Mouse (Mus musculus): ENCODE measurements around the gene Slamf1.
"Not testable (repeated sequence)": the region's sequence is repeated elsewhere in the genome, so short reads cannot be mapped to it uniquely, and the experiment has no call there.

Gene Slamf1

GRCm38 (mm10) chr1:171799648-171800047 lies 32.7 kb downstream of the Slamf1 start:
- no peak for DNase-seq (ENCODE audit: low spot score)

DNA sequence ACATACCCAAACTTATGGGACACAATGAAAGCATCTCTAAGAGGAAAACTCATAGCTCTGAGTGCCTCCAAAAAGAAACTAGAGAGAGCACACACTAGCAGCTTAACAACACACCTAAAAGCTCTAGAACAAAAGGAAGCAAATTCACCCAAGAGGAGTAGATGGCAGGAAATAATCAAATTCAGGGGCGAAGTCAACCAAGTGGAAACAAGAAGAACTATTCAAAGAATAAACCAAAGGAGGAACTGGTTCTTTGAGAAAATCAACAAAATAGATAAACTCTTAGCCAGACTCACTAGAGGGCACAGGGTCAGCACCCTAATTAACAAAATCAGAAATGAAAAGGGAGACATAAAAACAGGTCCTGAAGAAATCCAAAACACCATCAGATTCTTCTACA lies 44.1 kb downstream of the Slamf1 start:
- not testable (repeated sequence) for DNase-seq (ENCODE audit: low spot score)

DNA sequence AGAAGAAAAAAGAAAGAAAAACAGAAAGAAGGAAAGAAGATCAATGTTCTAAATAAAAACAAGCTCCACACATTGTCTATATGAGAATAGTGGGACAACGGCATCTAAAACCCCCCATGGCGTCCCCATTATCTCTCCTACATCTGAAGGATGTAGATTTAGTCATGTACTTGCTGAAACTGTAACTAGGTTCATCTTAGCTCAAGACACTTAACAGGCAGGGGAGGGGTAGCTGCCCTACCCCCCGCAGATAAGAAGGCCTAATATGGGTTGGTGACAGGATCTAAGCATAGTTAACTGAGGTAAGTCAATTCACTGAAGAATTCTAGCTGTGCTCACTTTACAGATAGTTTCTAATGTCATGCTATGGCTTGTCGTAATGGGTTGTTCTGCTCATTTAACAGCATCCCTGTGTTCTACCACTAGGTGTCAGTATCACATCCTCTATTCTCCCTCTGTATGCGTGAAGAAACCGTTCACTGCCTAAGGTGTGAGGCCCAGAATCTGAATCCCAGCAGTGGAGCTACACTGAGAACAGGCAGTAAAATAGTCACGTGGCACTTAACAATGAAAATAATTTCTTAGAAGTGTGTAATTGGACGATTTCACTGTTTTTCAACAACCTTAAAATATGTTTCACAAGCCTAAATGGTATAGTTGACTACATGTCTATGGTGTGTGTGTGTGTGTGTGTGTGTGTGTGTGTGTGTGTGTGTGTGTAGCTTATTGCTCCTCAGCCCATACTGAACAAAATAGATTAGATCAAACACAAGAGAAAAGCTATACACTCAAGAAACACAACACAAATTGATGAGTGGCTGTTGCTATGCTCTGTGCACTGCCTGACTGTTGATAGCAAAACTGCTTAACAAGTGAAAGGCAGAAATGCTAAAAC lies 48.9 kb downstream of the Slamf1 start:
- DNase-seq (ENCODE audit: low spot score), result peak; percentile 61

DNA sequence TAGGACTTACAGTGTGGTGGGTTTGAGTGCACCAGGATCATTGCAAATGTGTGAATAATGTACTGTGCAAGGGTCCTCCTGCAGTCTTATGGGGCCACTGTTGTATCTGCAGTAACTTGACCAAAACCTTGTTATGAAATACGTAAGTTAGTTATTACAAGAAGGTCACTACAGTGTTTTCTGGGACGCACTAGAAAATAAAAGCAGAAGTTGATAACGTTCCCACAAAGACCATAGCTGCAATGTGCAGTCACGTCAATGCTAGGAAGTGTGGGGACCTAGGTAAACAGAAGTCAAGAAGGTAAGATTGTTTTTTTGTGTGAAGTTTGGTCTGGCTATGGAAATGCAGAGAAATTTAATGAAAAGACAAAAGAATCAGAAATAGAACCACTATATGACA lies 50.1 kb downstream of the Slamf1 start:
- DNase-seq (ENCODE audit: low spot score), result no peak

DNA sequence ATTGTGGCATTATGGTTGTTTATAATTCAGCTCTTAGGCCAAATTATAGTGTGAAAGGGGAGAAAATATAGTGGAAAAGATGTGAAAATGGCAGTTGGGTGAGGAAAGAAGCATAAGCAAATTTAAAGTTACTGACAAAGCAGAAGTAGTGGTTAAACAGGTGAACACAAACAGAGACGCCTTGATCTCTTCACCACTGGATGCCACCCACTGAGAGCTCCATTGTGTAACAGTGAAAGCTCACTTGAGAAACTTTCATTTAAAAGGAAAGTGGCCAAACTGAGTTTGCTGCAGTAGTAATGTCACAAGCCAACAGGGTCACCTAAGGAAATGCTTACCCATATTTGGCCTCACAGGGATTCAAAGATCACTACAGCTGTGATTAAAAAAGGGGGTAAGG lies 54.4 kb downstream of the Slamf1 start:
- DNase-seq (ENCODE audit: low spot score), result no peak

DNA sequence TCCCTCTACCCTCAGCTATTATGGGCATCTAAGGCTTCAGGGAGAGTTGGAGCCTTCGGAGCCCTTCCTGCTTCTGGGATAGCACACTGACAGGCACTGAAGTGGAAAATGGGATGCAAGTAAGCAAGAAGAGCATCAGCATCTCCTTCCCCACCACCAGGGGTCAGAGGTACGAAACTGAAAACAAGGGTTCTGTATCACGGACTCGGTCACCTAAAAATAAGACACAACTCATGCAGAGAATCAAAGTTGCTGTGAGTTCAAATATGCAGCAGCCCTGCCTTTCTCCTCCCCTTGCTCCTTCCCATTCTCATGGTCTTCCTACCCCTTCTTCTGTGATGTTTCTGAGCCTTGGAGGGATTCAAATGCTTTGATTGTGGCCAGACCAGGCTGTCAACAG lies 58.5 kb downstream of the Slamf1 start:
- no peak for DNase-seq (ENCODE audit: low spot score)

DNA sequence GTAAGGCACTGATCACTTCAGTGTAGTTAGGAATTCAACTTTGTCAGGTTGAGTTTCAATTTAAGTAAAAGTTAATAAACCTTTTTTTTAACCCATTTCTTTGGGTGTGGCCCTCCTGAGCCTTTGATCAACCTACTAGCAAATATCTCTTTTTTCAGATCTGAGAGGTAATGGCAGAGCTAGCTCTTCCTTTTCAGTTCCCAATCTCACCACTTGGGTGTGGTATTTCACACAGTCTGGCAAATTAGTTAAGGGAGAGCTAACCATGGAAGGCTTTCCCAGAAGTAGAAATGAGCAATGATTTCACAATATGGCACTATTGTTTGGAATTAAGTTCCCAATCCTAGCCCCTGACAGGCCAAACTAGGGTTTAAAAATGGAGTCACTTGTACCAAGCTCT lies 59.2 kb downstream of the Slamf1 start:
- DNase-seq (ENCODE audit: low spot score), result peak; percentile 27

GRCm38 (mm10) chr1:171827674-171828073 lies 60.7 kb downstream of the Slamf1 start:
- DNase-seq (ENCODE audit: low spot score), result peak; percentile 4

GRCm38 (mm10) chr1:171839488-171839887 lies 72.6 kb downstream of the Slamf1 start, which contains the start of gene Cd84:
Cd84 (plus strand) TSS chr1:171839697.
- no peak for DNase-seq (ENCODE audit: low spot score)

- DNase-seq (ENCODE audit: low spot score), result no peak
Measured at GRCm38 (mm10) chr1:171840450-171841023, 73.6 kb downstream of the Slamf1 start.

GRCm38 (mm10) chr1:171845035-171845754 lies 78.3 kb downstream of the Slamf1 start:
- no peak for DNase-seq (ENCODE audit: low spot score)

DNA sequence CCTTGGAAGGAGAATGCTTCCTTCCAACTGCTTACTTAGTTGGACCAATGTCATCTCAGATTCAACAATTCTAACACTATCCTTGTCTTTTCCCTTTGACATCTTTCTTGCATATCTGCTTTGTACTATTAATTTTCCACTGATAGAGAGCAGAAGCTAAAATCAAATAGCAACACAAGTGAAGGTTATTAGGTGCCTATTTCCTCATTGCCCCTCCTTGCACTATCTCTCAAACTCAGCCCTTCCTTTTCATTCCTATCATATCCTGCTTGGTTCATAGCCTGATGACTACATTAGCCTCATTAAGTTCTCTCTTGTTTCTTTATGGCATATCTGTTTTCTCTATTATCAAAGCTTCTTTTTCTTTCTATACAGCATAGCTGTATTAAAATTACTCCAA lies 81.3 kb downstream of the Slamf1 start:
- DNase-seq (ENCODE audit: low spot score), result no peak

DNA sequence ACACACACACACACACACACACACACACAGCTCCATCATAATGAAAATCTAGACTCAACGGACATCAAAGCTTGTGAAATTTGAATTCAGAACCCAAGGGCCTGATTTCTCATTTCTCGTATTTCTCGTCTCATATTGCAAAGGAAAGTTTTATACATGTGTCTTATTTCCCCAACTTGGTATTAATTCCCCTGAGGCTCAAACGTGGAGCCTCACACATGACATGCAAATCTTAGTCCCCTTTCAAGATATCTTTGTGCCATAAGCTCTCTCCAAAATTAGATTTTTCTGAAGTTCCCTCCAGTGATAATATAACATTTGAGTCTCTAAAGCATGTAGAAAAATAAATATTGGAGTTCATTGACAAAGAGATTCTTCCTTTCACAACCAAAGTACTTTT lies 81.8 kb downstream of the Slamf1 start:
- DNase-seq (ENCODE audit: low spot score), result no peak

DNA sequence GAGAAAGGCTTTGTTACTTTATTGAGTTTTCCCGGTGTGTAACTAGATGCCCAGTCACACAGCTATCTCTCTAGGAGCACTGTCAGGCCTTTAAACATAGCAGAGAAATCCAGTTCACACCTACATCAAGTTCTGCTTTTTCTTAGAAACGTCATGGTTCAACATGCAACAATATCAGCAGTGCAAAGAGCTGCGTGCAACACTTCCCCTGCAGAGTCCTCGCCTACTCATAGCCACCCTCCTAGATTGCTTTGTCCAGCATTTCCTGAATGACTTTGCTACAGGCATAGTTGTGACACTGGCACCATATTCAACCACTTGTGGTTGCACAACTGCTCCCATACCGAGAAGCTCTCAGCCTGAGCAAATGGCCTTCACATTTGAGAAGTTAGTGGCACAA lies 82.5 kb downstream of the Slamf1 start:
- no peak for DNase-seq (ENCODE audit: low spot score)

Measured in adipocyte (in vitro differentiated cells).